Mouse (Mus musculus): ENCODE results near the gene Sept9. TPM values are rescaled to one million over a fixed set of nuclear protein-coding genes. Genes with fewer than 3 reads are reported as not detected.

The Sept9 gene
- polyA plus RNA-seq, 1 experiment: 38.4 TPM

- no peak for DNase-seq (ENCODE audit: low spot score)
Measured at GRCm38 (mm10) chr11:117221182-117221581, 21.7 kb downstream of the Sept9 start.

- no peak for DNase-seq (ENCODE audit: low spot score)
Measured at GRCm38 (mm10) chr11:117222899-117223298, 23.4 kb downstream of the Sept9 start.

GRCm38 (mm10) chr11:117224804-117225203, 25.3 kb downstream of the Sept9 start:
- no peak for DNase-seq (ENCODE audit: low spot score)

GRCm38 (mm10) chr11:117225531-117226213, 26.2 kb downstream of the Sept9 start:
- no peak for DNase-seq (ENCODE audit: low spot score)

GRCm38 (mm10) chr11:117226214-117226535, 26.7 kb downstream of the Sept9 start:
- no peak for DNase-seq (ENCODE audit: low spot score)

- DNase-seq (ENCODE audit: low spot score): no peak
Measured at GRCm38 (mm10) chr11:117228139-117228538, 28.7 kb downstream of the Sept9 start.

GRCm38 (mm10) chr11:117231551-117231950, 32.1 kb downstream of the Sept9 start:
- peak; percentile 27 for DNase-seq (ENCODE audit: low spot score)

- peak; percentile 28 for DNase-seq (ENCODE audit: low spot score)
Measured at GRCm38 (mm10) chr11:117232032-117232431, 32.6 kb downstream of the Sept9 start.

GRCm38 (mm10) chr11:117232886-117233458, 33.5 kb downstream of the Sept9 start:
- DNase-seq (ENCODE audit: low spot score): no peak

GRCm38 (mm10) chr11:117233818-117234217, 34.4 kb downstream of the Sept9 start:
- no peak for DNase-seq (ENCODE audit: low spot score)

- no peak for DNase-seq (ENCODE audit: low spot score)
Measured at GRCm38 (mm10) chr11:117235086-117235897, 35.8 kb downstream of the Sept9 start.

GRCm38 (mm10) chr11:117235898-117236459, 36.5 kb downstream of the Sept9 start:
- DNase-seq (ENCODE audit: low spot score): no peak

GRCm38 (mm10) chr11:117238169-117238568, 38.7 kb downstream of the Sept9 start:
- DNase-seq (ENCODE audit: low spot score): peak; percentile 86

GRCm38 (mm10) chr11:117239617-117240016, 40.2 kb downstream of the Sept9 start:
- no peak for DNase-seq (ENCODE audit: low spot score)

- no peak for DNase-seq (ENCODE audit: low spot score)
Measured at GRCm38 (mm10) chr11:117240322-117240721, 40.9 kb downstream of the Sept9 start.

GRCm38 (mm10) chr11:117240861-117241738, 41.6 kb downstream of the Sept9 start:
- DNase-seq (ENCODE audit: low spot score): no peak

- no peak for DNase-seq (ENCODE audit: low spot score)
Measured at GRCm38 (mm10) chr11:117242339-117243084, 43.1 kb downstream of the Sept9 start.

- DNase-seq (ENCODE audit: low spot score): no peak
Measured at GRCm38 (mm10) chr11:117243536-117244290, 44.3 kb downstream of the Sept9 start.

- DNase-seq (ENCODE audit: low spot score): no peak
Measured at GRCm38 (mm10) chr11:117245041-117245725, 45.7 kb downstream of the Sept9 start.
